Mouse (Mus musculus) right cerebral cortex, adult 18-20 months (tissue): ENCODE data around the gene Cmah.

ENCODE experiments used
- DNase-seq: peaks from one replicate; pipeline ENCODE4 v3.0.0; 2022; ENCODE audit warnings: mixed read lengths

The Cmah gene

DNA sequence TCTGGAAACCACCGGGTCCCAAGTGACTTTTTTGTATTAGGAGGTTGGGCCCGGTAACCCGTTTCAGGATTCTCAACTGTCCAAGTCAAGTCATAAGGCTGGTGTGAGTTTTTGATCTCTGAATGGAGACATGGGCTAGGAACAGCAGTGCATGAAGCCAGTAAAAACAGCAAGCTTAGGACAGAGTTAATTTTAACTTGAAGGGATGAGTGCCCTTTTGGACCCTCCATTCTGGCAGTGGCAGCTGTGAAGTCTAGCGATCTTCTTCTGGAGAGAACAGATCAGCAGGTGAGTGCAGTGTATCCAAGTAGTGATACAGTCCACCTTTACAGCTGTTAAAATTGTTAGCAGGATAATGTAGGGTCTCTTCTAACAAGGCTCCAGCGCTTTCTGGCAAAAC is at the start of gene Cmah:
Gene Cmah (plus strand): TSS at position 204 of the 400 bp plus-strand sequence.
- DNase-seq: no peak

DNA sequence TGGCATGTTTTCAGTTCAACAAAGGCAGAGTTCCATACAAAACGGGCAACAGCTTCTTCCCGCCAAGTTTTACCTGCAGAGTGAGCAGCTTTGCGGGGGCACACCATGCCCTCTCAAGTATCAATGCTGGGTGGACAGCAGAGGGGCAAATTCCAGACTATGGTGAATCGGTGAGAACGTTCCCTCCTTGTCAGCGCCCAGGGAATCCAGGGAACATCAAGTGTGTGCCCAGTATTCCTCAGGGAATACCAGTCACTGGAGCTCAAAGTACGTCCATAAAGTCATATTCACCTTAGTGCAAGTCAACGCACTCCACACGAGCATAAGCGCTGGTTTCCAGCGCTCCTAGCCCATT is 47.8 kb upstream of the Cmah start:
- no peak for DNase-seq

DNA sequence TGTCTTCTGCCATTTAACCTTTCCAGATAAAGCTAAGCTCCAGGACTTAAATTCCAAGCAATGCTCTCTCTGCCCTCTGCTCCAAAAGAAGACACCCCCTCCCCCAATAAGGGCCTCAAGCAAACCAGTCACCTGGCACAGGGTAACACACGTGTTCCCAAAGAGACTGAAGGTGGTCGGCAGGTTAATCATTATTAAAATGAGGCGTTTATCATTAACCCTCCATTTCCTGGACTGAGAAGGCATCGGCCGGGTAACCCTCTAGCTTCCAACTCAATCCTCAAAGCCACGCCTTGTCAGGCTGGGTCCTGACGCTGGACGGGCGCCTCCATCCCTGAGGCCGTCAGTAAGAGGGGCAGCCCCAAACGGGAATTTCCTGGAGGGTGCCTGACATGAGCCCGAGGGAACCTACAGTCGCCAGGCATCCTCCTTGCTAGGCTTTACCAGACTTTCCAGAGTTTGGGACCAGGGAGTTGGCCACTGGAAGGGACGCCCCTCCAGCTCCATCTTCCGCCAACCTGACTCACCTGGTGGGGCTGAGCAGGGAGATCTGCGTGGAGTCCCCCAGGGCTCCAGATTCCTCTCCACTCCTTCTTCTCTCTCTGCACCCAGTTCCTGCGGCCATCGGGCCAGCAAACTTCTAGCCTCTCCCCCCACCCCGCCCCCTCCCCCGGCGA is 47.3 kb upstream of the Cmah start:
- DNase-seq: no peak

DNA sequence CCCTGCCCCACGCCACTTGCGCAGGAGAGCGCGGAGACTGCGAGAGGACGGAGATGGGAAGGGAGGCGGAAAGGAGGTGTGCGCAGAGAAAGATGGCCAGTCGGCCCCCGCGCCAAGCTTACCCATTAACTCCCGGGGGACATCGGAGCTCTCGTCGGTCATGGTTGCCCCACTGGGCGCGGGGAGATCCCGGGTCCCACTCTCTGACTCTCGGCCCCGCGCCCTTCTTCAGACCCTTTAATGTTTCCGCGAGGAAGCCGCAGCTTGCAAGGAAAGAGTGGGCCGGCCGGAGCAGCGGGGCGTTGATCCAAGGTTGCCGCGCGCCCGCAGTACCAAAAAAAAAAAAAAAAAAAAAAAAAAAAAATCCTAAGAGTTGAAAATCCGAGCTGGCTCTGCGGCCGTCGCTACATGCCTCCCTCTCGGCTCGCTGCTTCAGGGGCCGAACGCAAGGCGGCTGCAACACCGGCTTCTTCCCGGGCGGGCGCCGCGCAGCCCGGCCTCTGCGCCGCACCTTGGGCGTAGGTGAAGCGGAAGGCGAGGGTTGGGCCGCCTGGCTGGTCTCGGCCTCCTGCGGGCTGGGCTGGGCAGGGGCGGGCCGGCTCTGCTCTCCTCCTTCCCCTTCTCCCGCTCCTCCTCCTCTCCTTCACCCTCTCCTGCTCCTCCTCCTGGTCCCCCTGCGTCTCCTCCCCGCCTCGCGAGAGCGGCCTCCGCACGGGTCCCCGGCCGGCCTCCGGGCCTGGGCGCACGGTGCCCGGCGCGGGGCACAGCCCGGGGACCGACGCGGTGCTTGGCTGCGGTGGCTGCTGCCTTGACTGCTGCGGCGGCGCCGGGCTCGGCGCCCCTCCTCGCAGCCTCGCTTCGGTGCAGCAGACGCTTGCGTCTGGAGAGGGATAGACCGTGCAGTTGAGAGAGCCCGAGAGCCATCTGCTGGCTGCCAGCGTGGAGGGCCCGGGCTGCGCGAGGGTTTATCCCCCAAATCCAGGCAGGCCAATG is 46.5 kb upstream of the Cmah start, which contains the start of gene Carmil1:
Gene Carmil1 (minus strand): TSS at position 357 of the 993 bp plus-strand sequence.
- peak; percentile 89 for DNase-seq

DNA sequence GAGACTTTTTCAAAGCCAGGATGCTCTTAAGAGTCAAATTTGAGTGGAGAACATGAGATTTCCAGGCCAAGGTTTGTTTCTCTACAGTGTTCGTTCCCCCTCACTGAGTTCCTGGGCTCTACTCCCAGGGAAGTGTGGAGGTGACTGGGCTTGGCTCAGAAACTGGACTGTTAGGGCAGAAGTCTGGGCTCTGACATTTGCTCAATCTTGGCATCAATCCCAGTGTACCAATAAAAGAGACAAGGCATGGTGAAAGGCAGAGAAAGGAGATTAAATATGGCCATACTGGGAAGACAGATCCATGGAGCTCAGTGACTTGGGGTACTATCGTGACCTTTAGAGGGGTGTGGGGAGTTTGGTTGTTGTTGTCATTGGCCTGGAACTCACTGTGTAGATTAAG is 39.8 kb upstream of the Cmah start:
- DNase-seq: no peak

DNA sequence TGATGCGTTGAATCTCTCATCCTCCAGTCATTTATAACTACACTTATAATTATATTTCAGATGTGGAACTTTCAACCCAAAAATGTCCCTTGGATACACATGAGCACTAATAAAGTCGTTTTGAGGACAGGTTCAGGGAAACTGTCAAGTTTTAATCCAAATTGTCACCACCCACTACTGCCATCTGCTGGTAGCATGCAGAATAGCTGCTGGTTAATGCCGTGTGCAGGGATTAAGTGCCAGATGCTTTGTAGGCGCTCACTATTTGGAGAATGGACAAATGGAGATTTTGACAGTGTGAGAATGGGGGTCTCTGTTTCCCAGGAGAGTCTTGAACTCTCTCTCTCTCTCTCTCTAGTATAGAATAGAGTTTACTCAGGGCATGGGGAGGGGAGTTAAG is 30.0 kb upstream of the Cmah start:
- peak; percentile 19 for DNase-seq

DNA sequence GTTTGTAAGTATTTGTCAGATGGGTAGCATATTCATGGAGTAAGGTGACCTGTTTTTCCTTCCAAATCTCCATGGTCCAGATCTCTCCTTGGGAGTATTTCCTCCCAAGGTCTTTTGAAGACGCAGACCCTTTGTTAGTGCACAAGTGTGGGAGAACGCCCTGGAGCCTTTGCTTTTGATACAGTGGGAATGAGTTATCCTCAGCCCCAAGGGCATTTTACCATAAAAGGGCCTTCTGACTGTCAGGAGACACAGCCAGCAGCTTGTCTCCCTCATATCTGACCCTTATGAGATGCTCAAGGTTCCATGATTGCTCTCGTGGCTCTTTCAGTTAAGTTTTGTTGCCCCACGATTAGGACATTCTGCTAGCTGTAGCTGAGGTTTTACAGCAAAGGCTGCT is 21.7 kb upstream of the Cmah start:
- no peak for DNase-seq

DNA sequence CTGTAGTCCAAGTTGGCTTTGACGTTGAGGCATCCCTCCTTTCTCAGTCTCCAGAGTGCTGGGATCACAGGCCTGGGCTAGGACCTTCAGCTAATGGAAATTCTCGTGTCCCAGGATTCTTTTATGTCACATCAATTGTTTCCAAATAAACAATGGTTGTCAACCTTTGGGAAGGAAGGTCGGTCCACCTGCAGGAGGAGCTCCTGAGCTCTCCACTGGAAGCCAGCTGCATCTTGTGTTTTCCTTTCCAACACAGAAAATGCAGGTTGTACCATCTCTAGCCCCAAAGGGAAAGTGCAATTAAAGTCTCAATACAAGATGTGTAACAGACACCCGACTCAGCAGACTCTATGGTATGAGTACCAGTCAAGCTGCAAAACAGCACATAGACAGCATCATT is 21.0 kb upstream of the Cmah start:
- no peak for DNase-seq

DNA sequence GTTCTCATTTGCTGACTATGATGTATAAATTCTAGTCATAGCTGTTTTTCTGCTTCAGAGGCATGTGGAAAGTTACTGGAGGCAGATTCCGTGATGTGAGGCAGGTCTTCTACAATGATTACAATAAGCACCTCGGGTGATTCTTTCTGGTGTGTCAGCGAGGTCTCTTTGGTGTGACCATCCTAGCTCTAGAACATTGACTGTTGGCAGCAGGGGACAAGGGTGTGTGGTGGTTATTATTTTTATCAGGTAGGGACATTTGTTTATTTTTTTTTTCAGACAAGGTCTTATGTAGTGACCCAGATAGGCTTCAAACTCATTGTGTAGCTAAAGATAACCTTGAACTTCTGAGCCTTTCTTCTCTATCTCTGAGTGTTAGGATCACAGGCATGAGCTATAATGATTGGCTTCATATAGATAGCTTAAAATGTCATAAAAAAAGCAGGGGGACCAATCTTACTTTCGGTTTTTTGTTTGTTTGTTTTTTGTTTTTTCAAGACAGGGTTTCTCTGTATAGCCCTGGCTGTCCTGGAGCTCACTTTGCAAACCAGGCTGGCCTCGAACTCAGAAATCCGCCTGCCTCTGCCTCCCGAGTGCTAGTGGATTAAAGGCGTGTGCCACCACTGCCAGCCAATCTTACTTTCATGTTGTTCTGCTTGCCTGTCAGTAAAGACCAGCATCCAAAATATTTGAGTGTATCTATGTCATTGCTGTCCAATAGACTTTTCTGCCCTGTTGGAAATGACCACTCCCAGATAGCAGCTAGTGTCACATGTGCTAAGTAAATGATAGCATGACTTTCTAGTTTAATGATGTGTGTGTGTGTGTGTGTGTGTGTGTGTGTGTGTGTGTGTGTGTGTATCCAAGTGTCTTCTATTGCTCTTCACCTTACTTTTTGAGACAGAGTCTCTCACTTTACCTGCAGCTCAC is 15.9 kb upstream of the Cmah start:
- DNase-seq: no peak

DNA sequence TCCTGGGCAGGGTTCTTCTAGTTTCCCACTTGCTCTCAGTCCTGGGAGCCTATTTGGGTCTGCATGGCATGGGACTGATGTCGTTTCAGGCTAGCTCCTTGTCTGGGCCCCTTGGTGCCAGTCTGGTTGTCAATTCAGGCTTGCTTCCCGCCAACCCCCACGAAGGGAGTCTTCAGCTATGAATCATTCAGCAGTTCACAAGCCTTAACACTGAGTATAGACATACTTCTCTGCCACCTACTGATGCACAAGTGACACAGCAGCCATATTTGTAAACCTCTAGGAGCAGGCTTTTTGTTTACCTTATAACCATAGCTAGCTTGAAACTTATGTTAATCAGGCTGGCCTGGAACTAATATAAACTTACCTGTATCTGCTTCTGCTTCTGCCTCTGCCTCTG is 10.6 kb upstream of the Cmah start:
- peak; percentile 5 for DNase-seq

DNA sequence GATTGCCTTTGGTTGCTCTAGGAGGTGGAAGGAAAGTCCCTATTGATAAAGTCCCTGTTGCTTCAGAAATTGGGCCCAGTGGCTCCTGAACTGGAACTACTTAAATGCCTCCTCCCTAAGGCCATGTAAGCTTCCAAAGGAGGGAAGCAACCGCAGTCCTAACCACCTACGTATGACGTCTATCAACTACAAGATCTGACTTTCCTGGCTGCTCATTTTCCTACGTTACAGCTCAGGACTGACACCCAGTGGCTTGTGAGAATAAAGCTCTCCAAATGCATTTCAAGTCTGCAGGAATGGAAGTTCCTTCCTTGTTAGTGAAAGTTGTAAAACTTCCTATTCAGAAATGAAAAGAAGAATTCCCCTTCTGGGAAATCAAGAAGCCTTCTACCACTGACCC is 8.6 kb upstream of the Cmah start:
- DNase-seq: peak; percentile 46

DNA sequence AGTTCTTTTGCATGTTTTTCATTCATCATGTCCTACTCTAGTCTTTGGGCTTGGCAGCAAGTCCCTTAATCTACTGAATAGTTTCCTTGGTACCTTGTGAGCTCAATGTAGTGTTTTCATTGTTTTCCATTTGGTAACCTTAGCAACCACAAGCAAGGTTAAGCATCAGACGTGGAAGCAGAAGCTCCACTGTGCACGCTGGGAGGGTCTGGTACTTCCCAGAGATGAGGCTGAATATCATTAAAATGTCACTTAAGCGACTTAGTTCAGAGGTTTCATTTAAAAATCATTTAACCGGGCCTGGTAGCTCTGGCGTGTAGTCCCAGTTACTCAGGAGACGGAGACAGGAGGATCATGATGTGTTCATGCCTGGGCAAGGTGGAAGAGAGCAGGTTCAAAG is 5.9 kb upstream of the Cmah start:
- no peak for DNase-seq

DNA sequence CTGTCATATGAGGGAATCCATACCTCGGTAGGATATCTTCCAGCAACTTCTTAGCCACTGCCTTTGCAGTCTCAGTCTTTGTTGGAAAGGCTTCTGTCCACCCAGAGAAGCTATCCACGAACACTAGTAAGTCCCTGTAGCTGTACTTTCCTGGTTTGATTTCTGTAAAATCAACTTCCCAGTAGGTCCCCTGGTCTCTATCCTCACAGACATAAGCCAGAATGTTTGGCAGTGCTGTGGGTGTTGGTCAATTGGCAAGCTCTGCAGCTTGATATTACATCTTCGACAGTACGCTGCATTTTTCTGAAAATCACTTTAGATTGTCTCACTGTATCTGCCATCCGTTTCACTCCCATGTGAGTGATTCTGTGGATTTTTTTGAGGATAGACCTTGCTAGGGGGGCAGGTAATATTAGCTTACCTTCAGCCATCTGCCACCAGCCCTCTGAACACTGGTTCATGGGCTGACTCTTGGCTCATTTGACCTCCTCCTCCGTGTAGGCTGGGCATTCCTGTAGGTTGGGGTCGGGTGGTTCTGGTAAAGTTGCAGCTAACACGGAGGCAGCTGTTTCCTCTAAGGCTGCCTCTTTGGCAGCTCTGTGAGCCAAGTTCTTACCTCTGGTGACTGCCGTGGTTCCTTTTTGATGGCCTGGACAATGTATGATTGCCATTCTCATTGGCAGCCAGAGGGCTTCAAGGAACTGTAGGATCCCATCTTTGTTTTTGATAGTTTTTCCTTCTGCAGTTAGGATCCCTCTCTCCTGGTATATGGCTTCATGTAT is 1.0 kb downstream of the Cmah start:
- no peak for DNase-seq

DNA sequence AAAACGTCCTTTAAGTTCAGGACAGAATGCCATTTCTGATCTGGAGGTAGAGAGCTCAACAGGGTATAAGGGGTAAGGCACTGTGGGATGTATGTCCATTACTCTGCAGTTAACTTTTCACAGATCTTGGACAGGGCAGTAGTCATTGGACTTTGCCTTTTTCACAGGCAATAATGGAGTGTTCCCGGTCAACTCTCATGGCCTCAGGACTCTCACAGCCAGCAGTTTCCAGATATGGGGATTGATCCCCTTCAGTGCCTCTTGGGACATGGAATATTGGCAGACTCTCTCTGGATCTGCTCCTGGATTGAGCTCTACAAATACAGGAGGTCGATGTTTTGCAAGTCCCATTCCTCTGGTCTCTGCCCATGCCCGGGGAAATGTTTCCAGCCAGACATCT is 2.9 kb downstream of the Cmah start:
- no peak for DNase-seq

DNA sequence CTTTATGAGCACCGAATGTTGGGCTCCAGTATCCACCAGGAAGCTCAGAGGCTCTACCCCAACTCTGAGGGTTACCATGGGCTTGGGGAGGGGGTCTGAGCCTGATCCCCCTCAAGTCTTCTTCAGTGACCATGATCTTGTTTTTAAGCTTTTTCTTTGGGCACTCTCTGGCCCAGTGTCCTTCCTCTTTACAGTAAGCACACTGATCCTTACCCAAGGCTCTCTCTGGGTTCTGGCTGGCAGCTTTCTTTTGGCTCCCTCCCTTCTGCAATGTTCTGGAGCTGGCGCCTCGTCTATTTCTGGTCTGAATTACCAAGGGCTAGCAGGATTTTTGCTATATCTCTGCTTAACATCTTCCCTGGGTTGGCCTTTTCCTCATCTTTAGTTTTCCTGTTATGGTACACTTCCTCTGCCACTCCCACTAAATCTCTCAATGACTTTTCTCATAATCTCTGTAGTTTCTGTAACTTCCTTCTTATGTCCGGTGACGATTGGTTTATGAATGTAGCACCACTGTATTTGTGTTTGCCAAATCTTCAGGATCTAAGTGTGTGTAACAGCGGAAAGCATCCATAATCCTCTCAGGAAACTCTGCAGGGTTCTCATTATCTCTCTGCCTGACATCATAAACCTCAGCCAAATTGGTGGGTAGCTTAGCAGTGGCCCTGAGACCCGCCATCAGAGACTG is 3.8 kb downstream of the Cmah start:
- DNase-seq: no peak

DNA sequence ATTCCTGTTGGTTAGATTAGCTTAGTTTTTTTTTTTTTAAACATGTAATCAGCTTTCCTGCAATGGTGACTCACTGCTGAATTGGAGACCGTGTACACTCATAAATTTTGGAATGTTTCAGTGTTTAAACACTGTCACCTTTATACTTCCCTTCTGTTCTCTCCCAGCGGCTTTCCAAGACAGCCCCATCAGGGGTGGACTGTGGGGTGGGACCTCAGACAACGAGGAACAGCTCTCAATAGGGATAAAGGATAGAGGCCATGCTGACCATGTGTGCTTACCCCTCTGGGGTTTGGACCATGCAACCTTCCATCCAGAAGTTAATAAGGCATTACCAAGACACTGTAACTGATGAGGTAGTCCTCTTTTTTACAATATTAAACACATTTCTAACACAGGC is 5.3 kb downstream of the Cmah start:
- no peak for DNase-seq

DNA sequence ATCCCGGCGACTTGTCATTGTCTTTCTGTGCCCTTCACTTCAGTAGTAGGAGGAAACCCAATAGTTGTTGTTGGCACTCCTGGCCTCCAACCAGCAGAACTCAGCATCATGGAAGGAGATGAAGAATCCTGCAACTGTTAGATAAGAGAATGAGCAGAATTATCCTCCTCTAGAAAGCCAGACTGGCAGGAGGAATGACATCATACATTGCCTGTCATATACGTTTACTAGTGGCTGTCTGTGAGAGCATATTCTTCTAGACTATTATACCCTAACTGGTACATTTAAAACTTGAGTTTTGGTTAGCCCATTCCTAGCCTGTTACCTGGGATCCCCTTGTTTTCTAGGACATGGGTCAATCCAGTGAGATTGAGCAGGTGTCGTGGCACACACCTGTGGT is 9.6 kb downstream of the Cmah start:
- DNase-seq: no peak

DNA sequence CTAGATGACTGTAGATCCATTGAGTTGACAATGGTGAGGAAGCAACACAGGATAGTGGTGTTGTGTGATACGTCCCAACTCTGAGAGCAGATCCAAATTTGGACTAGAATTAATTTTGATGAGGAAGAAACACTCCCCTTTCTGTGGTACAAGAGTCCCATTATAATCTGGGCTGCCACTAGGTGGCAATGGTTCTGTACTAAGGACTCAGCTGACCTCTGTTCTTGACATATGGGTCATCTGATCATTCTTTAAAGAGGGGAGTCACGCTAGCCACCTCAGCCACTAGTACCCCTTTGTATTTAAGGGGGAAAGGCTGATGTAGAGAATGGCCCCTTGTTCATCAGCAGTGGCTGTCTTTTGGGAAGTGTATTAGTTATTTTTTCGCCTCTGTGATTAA is 10.7 kb downstream of the Cmah start:
- no peak for DNase-seq

DNA sequence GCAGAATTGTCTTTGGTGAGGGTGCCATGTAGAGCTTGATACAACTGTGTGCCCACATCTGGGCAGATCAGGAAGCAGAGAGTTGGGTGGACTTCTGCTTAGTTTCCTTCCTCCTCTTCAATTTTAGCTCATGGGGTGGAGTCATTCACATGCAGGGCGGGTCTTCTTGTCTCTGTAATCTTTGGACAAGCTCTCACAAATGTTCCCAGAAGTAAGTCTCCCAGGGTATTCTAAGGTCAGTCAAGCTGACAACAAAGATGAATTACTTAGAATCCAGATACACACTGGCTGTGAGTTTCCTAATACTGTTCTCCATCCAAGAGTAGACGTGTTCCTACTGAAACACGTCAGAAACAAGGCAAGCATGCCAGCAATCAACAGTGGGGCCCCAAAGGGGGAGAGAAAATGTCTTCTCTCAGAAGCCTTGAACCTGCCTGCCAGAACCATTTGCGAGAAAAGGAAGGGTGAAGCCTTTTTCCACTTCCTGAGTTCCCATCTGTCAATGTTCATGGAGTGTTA is 11.2 kb downstream of the Cmah start:
- DNase-seq: no peak

DNA sequence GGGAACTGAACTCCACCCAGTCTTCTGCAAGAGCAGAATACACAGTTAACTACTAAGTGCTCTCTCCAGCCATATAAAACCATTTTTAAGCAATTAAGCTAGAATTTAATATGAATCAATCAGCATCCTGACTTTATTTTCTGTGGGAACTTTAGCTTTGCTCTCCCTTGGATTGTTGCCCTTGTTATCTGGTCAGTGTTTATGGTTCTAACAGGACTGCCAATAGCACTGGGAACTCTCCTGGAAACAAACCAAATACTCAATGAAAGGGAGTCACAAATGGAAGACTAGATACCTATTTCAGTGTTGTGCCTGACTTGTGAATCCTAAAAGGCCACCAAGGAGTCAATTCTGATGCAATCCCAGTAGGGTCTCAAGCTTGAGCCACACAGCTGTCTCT is 12.7 kb downstream of the Cmah start:
- DNase-seq: no peak

DNA sequence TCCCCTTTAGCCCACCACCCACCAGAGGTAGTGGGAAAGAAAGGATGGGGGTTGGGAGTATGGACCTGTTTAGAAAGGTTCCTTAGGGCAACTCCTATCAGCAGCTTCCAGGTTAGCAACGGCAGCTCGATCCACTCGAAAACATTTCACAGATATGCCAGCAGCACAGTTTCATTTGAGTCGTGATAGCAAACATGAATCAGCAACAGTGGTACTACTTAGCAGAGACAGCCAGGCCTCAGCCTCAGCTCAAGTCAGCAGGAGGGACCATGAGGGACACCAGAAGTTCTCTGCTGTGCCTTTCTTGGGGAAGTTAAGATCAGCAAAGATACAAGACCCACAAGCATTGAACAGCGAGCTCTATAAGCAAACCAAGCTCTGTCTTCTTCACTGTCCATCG is 13.3 kb downstream of the Cmah start:
- DNase-seq: no peak
